Mouse (Mus musculus) left cerebral cortex, postnatal 25 days (tissue): ENCODE data around the gene Atg10. TPM values are rescaled to one million over a fixed set of nuclear protein-coding genes. Genes with fewer than 3 reads are reported as not detected.
A peak's percentile ranks its signal among the peaks of the same experiment; 100 is the strongest.
"Not testable (repeated sequence)": the region's sequence is repeated elsewhere in the genome, so short reads cannot be mapped to it uniquely, and the experiment has no call there.

Experiments used
- DNase-seq, 2 experiments: peaks; one replicate each; pipeline ENCODE4 v3.0.0; 2022; ENCODE audit warnings: low spot score in 2 of 2, mixed read lengths in 1 of 2
- intact Hi-C: fragments of 180-260 bp; cut with DNase I; formaldehyde crosslinking; loops from one replicate; pipeline ENCODE4 v1.15.1; 2025
- total RNA-seq, 2 experiments: library from RNA; stranded (reverse); gene quantifications; 2 replicates each; pipeline ENCODE4 v1.2.3; 2021

Gene Atg10
- total RNA-seq, 2 experiments from 2014 or later, result 14.3 TPM

DNA sequence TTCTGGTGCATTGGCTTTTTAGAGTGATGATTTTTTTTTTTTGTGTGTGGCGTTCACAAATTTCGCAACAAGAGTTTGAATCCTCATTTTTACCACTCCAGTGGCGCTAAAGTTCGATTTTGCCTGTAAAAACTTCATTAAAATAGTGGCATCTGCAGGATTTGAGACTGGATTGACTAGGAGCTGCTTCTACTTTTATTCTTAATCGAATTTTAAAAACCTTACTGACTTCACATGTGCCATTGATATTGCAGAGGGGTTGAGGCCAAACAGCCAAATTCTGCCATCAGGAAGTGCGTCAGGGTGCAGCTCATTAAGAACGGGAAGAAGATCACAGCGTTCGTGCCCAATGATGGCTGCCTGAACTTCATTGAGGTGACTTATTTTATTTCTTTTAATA is 299.7 kb downstream of the Atg10 start:
- DNase-seq, result no peak
- intact Hi-C loops, result no loop called here

GRCm38 (mm10) chr13:90923617-90924016 is 300.2 kb downstream of the Atg10 start:
- DNase-seq, intact Hi-C loops: not testable (repeated sequence)

DNA sequence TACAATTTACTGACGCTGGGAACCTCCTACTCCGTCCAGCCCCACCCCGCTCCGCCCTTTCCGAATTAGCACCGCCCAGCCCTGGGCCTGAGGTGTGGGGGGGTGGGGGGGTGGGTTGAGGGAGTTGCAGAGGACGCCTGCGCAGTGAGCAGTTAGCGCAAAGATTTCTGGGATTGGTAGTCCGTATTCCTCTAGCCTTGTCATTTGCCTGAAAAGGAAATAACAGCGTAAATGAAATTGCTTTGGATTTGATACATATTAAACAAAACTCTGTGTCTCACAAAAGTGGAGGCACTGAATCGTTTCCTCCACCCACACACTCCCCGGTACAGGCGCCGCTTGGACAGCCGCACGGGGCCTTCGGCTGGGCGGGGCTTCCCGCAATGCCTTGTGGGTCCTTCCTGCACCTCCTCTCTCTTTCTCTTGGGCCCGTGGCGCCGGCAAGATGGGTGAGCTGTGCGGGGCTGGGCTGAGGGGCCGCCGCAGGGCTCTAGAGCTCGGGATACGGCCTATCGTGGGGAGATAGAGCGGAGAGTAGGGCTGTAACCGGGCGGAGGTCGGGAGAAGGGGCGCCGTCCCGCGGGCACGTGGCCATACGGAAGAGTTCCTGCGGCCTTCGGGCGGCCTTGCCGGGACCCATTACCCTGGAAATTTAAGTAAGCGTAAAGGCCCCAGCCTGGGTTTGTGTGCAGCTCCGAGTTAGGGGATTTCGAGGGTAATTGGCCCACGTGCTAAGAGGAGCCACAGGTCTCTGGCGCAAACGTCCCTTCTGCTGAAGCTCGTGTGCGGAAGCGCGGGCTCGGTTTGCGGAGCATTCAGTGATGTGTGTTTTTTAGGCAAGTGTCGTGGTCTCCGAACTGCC is 300.8 kb downstream of the Atg10 start, which contains the start of gene Rps23:
TSS of gene Rps23 (plus strand) at position 208 of the 862 bp plus-strand sequence.
- DNase-seq, result peak; percentile 90
- intact Hi-C loops, result no loop called here

- no peak for DNase-seq
- intact Hi-C loops, result no loop called here
These were observed 309.0 kb downstream of the Atg10 start for GRCm38 (mm10) chr13:90914721-90915120.

GRCm38 (mm10) chr13:90913675-90914192 is 310.0 kb downstream of the Atg10 start:
- intact Hi-C loops, result no loop called here
- DNase-seq, result peak; percentile 31 to 36

- intact Hi-C loops, result no loop called here
These were observed 310.8 kb downstream of the Atg10 start for GRCm38 (mm10) chr13:90912760-90913674.

GRCm38 (mm10) chr13:90907376-90907775 is 316.4 kb downstream of the Atg10 start:
- intact Hi-C loops, result no loop called here
- DNase-seq, result no peak

More at GRCm38 (mm10) chr13:90912760-90913674, 310.8 kb downstream of the Atg10 start:
- DNase-seq, result peak; percentile 50 to 61

GRCm38 (mm10) chr13:90905176-90905575 is 318.6 kb downstream of the Atg10 start, which contains the start of gene Atp6ap1l:
Gene Atp6ap1l (minus strand): TSS chr13:90905355.
- intact Hi-C loops, result no loop called here
- DNase-seq, result peak; percentile 47 to 71

GRCm38 (mm10) chr13:90896821-90897220 is 326.9 kb downstream of the Atg10 start:
- DNase-seq, result no peak
- intact Hi-C loops, result no loop called here

DNA sequence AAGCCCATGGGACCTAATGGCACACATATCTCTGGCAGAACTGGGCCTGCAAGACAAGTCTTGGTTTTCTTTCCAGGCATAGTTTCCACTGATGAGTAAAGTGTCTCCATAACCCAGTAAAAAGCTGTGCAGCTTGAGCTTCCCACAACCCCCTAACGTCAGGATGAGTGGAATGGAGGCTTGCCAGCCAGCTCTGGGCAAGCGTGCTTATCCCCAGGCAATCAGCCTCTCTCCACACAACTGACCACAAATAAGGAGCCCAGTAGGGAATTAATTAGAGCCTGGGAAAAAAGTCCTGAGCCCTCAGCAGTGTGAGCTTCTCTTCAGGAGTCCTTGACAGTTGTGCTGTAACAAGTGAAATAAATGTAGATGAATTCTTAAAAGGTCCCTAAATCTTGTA is 327.7 kb downstream of the Atg10 start:
- intact Hi-C loops, result no loop called here
- DNase-seq, result peak in 1 of 2 experiments; percentile 76

DNA sequence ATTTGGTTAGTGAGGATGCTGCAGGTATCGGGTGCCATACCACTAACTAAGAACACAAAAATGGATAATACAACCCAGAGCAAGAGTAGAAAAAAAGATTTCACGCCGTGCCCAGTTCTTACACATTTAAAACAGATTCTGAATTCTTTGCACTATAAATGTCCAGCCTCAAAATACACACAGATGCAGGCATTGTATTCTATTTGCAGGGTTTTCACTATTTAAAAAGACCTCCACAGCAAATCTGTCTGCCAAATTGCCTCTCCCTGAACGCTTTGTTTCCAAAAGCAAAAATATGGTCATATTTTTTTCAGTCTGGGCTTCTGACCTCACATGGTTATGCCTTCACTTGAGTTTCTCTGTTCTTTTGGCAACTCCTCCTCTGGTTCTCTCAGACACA is 328.9 kb downstream of the Atg10 start:
- intact Hi-C loops, result no loop called here
- peak in 1 of 2 experiments; percentile 50 for DNase-seq

GRCm38 (mm10) chr13:90890111-90890510 is 333.7 kb downstream of the Atg10 start:
- no peak for DNase-seq
- intact Hi-C loops, result no loop called here

GRCm38 (mm10) chr13:90886568-90886983 is 337.2 kb downstream of the Atg10 start:
- intact Hi-C loops, result loop anchor here (2.0 to 5.0 kb wide), 3 partner anchors 1109 to 1339 kb away; no protein-coding TSS in a partner anchor
- peak; percentile 79 to 85 for DNase-seq

DNA sequence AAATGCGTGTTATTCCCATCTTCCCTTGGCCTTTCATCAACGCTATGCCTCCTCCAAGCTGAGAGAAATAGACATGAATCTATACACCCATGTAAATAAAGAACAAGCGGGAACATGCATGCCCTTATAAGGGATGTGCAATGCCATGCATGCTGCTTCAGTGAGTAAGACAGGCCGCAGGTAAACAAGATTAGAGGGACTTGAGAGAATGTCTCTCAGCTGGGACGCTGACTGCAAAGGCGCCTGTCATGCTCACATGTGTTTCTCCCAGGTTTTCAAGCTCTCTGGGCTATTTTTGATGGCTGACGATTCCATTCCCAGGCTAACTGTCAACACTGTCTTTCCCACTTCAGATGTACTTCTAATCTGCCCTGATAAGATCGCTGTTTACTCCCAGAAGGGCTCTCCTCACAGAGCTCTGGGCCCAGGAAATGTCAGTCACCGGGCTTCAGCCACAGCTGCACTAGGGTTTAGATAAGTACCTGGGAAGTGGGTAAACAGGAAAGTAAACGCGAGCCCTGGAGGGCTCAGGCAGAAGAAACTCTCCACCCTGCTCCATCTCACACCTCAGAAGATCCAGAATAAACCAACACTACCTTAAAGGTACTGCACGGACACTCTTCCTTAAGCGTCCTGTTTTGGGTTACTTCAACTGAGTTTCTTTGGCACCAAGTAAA is 337.8 kb downstream of the Atg10 start:
- DNase-seq, result no peak
- intact Hi-C loops, result loop anchor here (2.0 to 5.0 kb wide), 3 partner anchors 1109 to 1339 kb away; no protein-coding TSS in a partner anchor

Other genes with a start within 250 kb of the Atg10 start
- gene Ssbp2, start 236.3 kb upstream of the Atg10 start, total RNA-seq, result 100 to 1,000 TPM; 139 to 140 TPM